Mouse (Mus musculus) bone marrow, adult 2 months (tissue): ENCODE measurements around the gene Bcdin3d. TPM values are rescaled to one million over a fixed set of nuclear protein-coding genes. Genes with fewer than 3 reads are reported as not detected.
"Not testable (repeated sequence)": the region's sequence is repeated elsewhere in the genome, so short reads cannot be mapped to it uniquely, and the experiment has no call there.

Experiments used
- H3K27ac ChIP-seq: fragments of 200-500 bp; 2 replicates; pipeline ENCODE4 v1.5.1; 2012; ENCODE audit warnings: low read depth, mild to moderate bottlenecking, control low read depth, inconsistent platforms, low read length; ENCODE audit not compliant: control insufficient read depth, poor library complexity, insufficient read depth
- H3K4me1 ChIP-seq: fragments of 200-500 bp; 2 replicates; pipeline ENCODE4 v1.6.1; 2011; ENCODE audit warnings: low read length; ENCODE audit not compliant: control insufficient read depth, insufficient read depth
- H3K4me3 ChIP-seq: fragments of 200-500 bp; replicated peaks from 2 replicates; pipeline ENCODE3; 2011; ENCODE audit warnings: mild to moderate bottlenecking, low read depth, low read length, control low read depth; ENCODE audit not compliant: control insufficient read depth
- CTCF ChIP-seq: fragments of 200-500 bp; IDR thresholded peaks from 2 replicates; pipeline ENCODE4 v1.5.1; 2011; ENCODE audit warnings: low read length, control low read depth; ENCODE audit not compliant: control insufficient read depth, insufficient read depth
- POLR2A ChIP-seq: fragments of 200-500 bp; IDR thresholded peaks from 2 replicates; pipeline ENCODE4 v1.6.1; 2011; ENCODE audit warnings: low read depth, mild to moderate bottlenecking, control low read depth, low read length, borderline replicate concordance; ENCODE audit not compliant: control insufficient read depth
- WGBS: fragments of 180-500 bp; shearing (Covaris S2); methylation state at CpG from one replicate; pipeline ENCODE4 v1.1.7; 2018; 5-methylcytosine and 5-hydroxymethylcytosine counted together
- polyA plus RNA-seq: library from polyadenylated mRNA; stranded (reverse); fragments of >200 nt; gene quantifications from 2 replicates; pipeline ENCODE4 v1.2.4, GENCODE M21; 2011; ENCODE audit warnings: low replicate concordance; ENCODE audit not compliant: missing spikeins, insufficient read depth, insufficient read length

The Bcdin3d gene
- polyA plus RNA-seq, 1 experiment, result 13.4 TPM

GRCm38 (mm10) chr15:99453153-99453900, 21.2 kb downstream of the Bcdin3d start:
- no peak overlapping the region for H3K4me3 ChIP-seq
- no peak overlapping the region for H3K27ac ChIP-seq
- WGBS, result 81% methylated on average over 11 of the region's 11 CpGs
- H3K4me1 ChIP-seq, result peaks cover 6% of the 10 kb centered on the region
- TF ChIP-seq CTCF, result no peak
- no peak for TF ChIP-seq POLR2A

GRCm38 (mm10) chr15:99449751-99450280, 24.7 kb downstream of the Bcdin3d start:
- Histone ChIP-seq H3K27ac (no peak overlapping the region; the same call in 1 of the 2 replicates), H3K4me3 (no peak overlapping the region), H3K4me1 (peaks cover 6% of the 10 kb centered on the region)
- WGBS, result 42% methylated on average over 8 of the region's 8 CpGs
- TF ChIP-seq POLR2A, result no peak
- TF ChIP-seq CTCF, result no peak

DNA sequence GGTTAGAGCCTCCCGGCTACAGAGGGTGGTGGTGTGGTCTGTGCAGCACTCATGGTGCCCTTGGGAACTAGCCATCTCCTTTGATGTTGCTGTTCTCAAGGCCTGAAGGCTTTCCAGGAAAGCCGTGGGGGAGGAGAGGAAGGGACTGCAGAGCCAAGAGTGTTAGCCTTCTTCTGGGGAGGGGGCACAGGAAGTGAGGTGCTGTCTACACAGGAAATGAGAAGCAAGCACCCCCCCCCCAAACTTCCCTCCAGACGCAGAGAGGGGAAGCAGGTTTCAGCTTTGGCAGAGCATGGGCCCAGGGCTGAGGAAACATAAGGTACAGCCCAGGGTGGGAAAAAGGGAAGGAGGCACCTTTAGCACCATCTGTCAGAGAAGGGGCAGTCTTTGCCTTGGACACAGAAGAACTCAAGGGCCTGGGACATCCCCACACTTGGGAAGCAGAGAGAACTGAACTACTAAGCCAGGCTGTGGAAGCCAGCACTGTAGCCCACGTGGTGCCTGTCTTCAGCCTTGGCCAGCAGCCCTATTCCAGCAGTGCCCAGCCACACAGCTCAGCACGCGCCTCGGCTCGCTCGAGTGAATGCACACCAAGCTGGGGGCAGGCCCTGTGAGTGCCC, 25.3 kb downstream of the Bcdin3d start:
- no peak overlapping the region; the same call in 1 of the 2 replicates for H3K27ac ChIP-seq
- peaks cover 6% of the 10 kb centered on the region for H3K4me1 ChIP-seq
- TF ChIP-seq CTCF (no peak), POLR2A (no peak)
- H3K4me3 ChIP-seq, result no peak overlapping the region
- 10% methylated on average over 9 of the region's 9 CpGs for WGBS

- not testable (repeated sequence) for H3K27ac ChIP-seq, H3K4me1 ChIP-seq, H3K4me3 ChIP-seq
- 80% methylated on average over 10 of the region's 10 CpGs for WGBS
Measured at GRCm38 (mm10) chr15:99446136-99446535, 28.4 kb downstream of the Bcdin3d start.

DNA sequence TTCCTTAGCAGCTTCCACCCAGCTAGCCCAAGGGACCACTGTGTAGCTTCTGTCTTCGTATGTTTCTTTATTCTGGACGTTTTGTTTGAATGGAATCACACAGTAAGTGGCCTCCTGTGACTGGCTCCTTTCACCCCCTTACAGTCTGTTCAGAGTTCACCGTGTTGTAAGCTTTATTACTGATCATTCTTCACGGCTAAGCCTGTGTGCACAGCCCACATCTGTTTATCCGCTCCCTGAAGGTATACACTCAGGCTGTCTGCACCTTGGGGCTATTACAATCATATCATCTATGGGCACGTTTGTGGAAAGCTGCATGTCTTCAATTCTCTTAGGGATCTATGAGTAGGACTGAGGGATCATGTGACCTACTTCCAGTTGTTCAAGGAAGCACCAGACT, 29.0 kb downstream of the Bcdin3d start:
- TF ChIP-seq CTCF, result no peak
- TF ChIP-seq POLR2A, result no peak
- no peak overlapping the region for H3K27ac ChIP-seq
- WGBS, result 73% methylated on average over 6 of the region's 6 CpGs

GRCm38 (mm10) chr15:99442358-99442757, 32.2 kb downstream of the Bcdin3d start:
- no peak for TF ChIP-seq POLR2A
- no peak for TF ChIP-seq CTCF
- Histone ChIP-seq H3K4me3 (no peak overlapping the region), H3K4me1 (no peaks in the 10 kb centered on the region), H3K27ac (no peak overlapping the region)
- 74% methylated on average over 7 of the region's 7 CpGs for WGBS

More for the DNA sequence above, 29.0 kb downstream of the Bcdin3d start:
- H3K4me1 ChIP-seq, result peaks cover 6% of the 10 kb centered on the region
- H3K4me3 ChIP-seq, result no peak overlapping the region

- no peaks in the 10 kb centered on the region for H3K4me1 ChIP-seq
- H3K27ac ChIP-seq, result no peak overlapping the region
- H3K4me3 ChIP-seq, result no peak overlapping the region
- TF ChIP-seq POLR2A, result no peak
- no peak for TF ChIP-seq CTCF
- WGBS, result 70% methylated on average over 8 of the region's 8 CpGs
Measured at GRCm38 (mm10) chr15:99440816-99441457, 33.6 kb downstream of the Bcdin3d start.

- TF ChIP-seq POLR2A (no peak), CTCF (no peak)
- no peaks in the 10 kb centered on the region for H3K4me1 ChIP-seq
- 77% methylated on average over 2 of the region's 2 CpGs for WGBS
- H3K27ac ChIP-seq, result no peak overlapping the region
- no peak overlapping the region for H3K4me3 ChIP-seq
Measured at GRCm38 (mm10) chr15:99440112-99440815, 34.3 kb downstream of the Bcdin3d start.
